Mouse (Mus musculus): Measurements from ENCODE around the gene Taf13.

DNA sequence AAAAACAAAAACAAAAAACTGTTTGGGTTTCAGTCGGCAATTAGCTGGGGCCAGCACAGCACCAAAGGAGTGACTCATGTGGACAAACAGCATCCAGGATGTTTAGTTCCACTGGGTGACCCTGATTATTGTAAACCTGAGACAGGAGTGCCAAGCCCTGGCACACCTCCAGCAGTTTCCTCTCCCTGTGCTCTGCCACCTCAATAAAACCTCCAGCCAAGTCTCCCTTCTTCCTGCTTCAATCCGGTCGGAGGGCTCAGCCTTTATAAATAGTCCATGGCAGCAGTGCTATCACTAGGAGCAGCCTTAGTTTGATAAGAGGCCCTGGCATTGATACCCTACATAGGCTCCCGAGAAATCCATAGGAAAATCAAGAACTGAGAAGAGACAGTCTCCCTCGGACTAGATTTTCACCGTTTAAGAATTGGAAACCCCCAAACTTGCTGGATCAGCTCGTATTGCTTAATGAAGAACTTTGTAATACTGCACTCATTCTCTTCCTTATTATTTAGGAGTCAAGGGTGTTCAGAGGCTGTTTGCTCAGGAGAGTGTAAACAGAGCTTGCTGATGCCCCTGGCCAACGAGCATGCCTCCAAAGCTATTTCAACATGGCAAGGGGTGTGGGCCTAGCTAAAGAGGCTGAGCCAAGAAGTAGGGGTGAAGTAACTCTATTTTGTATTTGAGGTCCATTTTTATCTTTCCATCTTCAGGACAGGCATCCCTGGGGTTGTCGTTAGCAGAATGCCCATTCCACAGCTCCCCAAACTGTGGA is 38.2 kb upstream of the Taf13 start:
- TF ChIP-seq CTCF (IDR thresholded peaks at IDR 0.05; ENCODE audit: borderline replicate concordance, insufficient read depth, low read length) (no peak), POLR2A (IDR thresholded peaks at IDR 0.05; ENCODE audit: low read depth, low read length) (no peak)
